8 mouse cellular contexts compared by ENCODE assay signal in the genomic region with DNA sequence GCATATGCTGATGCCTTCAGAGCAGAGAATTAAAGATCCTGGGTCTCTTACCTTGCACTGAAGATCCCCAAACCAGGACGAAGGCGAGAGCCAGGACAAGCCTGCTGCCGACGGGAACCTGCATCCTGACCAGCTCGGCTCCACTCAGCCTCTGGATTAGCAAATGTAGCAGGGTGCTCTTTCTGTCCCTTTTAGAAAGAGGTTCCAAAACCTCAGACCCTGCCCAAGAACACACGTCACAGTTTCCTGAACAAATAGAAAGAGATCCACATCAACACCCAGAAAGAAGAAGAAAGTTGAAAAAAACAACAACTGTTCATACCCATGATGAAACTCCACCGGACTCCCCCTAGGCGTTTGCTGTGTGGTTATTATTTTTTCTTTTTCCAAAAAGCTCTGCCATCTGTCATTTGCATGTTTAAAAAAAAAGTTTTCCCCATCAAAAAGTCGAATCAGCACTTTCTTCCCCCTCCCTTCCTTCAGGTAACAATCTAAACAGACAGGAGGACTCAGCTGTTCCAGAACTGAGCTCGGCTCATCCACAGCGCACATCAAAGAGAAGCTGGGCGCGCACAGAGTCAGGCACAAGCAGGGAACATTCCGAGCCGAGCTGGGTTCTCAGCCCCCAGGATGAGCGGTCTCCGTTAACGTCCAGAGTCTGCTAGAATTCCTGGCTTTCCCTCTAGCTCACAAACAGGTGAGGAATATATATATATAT. TPM values are rescaled to one million over a fixed set of nuclear protein-coding genes. Genes with fewer than 3 reads are reported as not detected.
DNase-seq lines count a peak whose midpoint lies in the region; ATAC-seq and TF ChIP-seq lines count a peak whose summit lies in the region.

No protein-coding gene starts in this region.

- no peak for TF ChIP-seq CTCF in lung, postnatal 0 days (IDR thresholded peaks at IDR 0.05)
- TF ChIP-seq CTCF in small intestine, adult 2 months (IDR thresholded peaks at IDR 0.05; ENCODE audit: extremely low read depth, insufficient read length, insufficient replicate concordance, low read depth, low read length): no peak

- TF ChIP-seq POLR2A in small intestine, adult 2 months (IDR thresholded peaks at IDR 0.05; ENCODE audit: low read depth, low read length): peak; percentile 76; the same call in 1 of the 2 replicates

- 0 out of 2 replicates have a peak, but pooled peaks have one; percentile 10 for TF ChIP-seq EP300 in lung, postnatal 0 days (IDR thresholded peaks at IDR 0.05)

- DNase-seq in cerebellum, postnatal 14 days: peak; percentile 6 to 9
- no peak for DNase-seq in cerebellum, postnatal 25 days
- DNase-seq in embryonic facial prominence, embryonic 10.5 days (ENCODE audit: low spot score): peak; percentile 48
- DNase-seq in kidney, adult 9 months: peak; percentile 77
- DNase-seq in lung, postnatal 0 days (ENCODE audit: low spot score): peak; percentile 81
- no peak for DNase-seq in left cerebral cortex, adult 9 months (ENCODE audit: low spot score in 2 of 2)

- H3K4me1 ChIP-seq in embryonic facial prominence, embryonic 10.5 days: peaks cover 9% of the 10 kb centered on the region
- H3K4me1 ChIP-seq in heart, embryonic 11.5 days (ENCODE audit: control insufficient read depth, insufficient read depth, low read length): peaks cover 3% of the 10 kb centered on the region; the same call in 1 of the 2 replicates
- no peaks in the 10 kb centered on the region for H3K4me1 ChIP-seq in lung, postnatal 0 days (ENCODE audit: insufficient read depth, low read depth, low read length)
- H3K4me1 ChIP-seq in small intestine, adult 2 months (ENCODE audit: control insufficient read depth, insufficient read depth, insufficient read length, low read length): peaks cover 11% of the 10 kb centered on the region; the same call in 1 of the 2 replicates

- no peak for ATAC-seq in heart, embryonic 11.5 days (replicated peaks; ENCODE audit: insufficient number of reproducible peaks, low FRiP score, low TSS enrichment)
- ATAC-seq in lung, postnatal 0 days: peak; percentile 31; the same call in 1 of the 2 replicates

- no peak overlapping the region for H3K27ac ChIP-seq in embryonic facial prominence, embryonic 10.5 days (replicated peaks)
- no peak overlapping the region for H3K27ac ChIP-seq in heart, embryonic 11.5 days (ENCODE audit: low read depth, low read length)
- peak overlapping the region; percentile 85 for H3K27ac ChIP-seq in lung, postnatal 0 days (ENCODE audit: low read length)
- peak overlapping the region; percentile 94 for H3K27ac ChIP-seq in small intestine, adult 2 months (ENCODE audit: insufficient read depth, low read depth, low read length)

- H3K36me3 ChIP-seq in embryonic facial prominence, embryonic 10.5 days (replicated peaks): no peaks in the 10 kb centered on the region
- no peaks in the 10 kb centered on the region for H3K36me3 ChIP-seq in heart, embryonic 11.5 days (ENCODE audit: control insufficient read depth, insufficient read depth, low read length)
- H3K36me3 ChIP-seq in lung, postnatal 0 days (ENCODE audit: insufficient read depth, low read length): no peaks in the 10 kb centered on the region
- H3K36me3 ChIP-seq in small intestine, adult 2 months (ENCODE audit: control insufficient read depth, insufficient read depth, low read length): no peaks in the 10 kb centered on the region

- H3K4me2 ChIP-seq in heart, embryonic 11.5 days: peak overlapping the region; percentile 75
- H3K4me2 ChIP-seq in lung, postnatal 0 days (replicated peaks; ENCODE audit: low read depth, low read length): peak overlapping the region; percentile 54

- H3K27me3 ChIP-seq in embryonic facial prominence, embryonic 10.5 days (replicated peaks; ENCODE audit: low read depth, poor library complexity, severe bottlenecking): peaks cover 30% of the 10 kb centered on the region
- H3K27me3 ChIP-seq in heart, embryonic 11.5 days (ENCODE audit: control insufficient read depth, insufficient read depth, low read length): no peaks in the 10 kb centered on the region
- no peaks in the 10 kb centered on the region for H3K27me3 ChIP-seq in lung, postnatal 0 days (replicated peaks; ENCODE audit: insufficient read depth, low read length)
- H3K27me3 ChIP-seq in small intestine, adult 2 months (ENCODE audit: control insufficient read depth, insufficient read depth, low read length): no peaks in the 10 kb centered on the region

- no peaks in the 10 kb centered on the region for H3K9me3 ChIP-seq in embryonic facial prominence, embryonic 10.5 days
- H3K9me3 ChIP-seq in heart, embryonic 11.5 days (replicated peaks; ENCODE audit: control insufficient read depth, low read length): no peaks in the 10 kb centered on the region
- H3K9me3 ChIP-seq in lung, postnatal 0 days (ENCODE audit: low read length): no peaks in the 10 kb centered on the region

- H3K9ac ChIP-seq in heart, embryonic 11.5 days (ENCODE audit: low read depth, low read length): no peak overlapping the region
- 0 out of 2 replicates have a peak overlapping the region, but pooled peaks have one; percentile 8 for H3K9ac ChIP-seq in lung, postnatal 0 days (replicated peaks; ENCODE audit: low read depth)

- peak overlapping the region; percentile 51 for H3K4me3 ChIP-seq in embryonic facial prominence, embryonic 10.5 days
- H3K4me3 ChIP-seq in heart, embryonic 11.5 days (ENCODE audit: low read depth, low read length): peak overlapping the region; percentile 31
- H3K4me3 ChIP-seq in lung, postnatal 0 days (ENCODE audit: low read depth, low read length): peak overlapping the region; percentile 32
- H3K4me3 ChIP-seq in small intestine, adult 2 months (ENCODE audit: low read depth, low read length): peak overlapping the region; percentile 65

- 17% methylated on average over 18 of the region's 18 CpGs for whole genome bisulfite sequencing in embryonic facial prominence, embryonic 10.5 days
- 12% methylated on average over 18 of the region's 18 CpGs for WGBS in heart, embryonic 11.5 days (ENCODE audit: insufficient replicate concordance)
- 8% methylated on average over 18 of the region's 18 CpGs for WGBS in lung, postnatal 0 days
- WGBS in small intestine, adult 2 months: 12% methylated on average over 18 of the region's 18 CpGs

RNA-seq across cellular contexts. Expression of a gene that starts 19.5 kb away (rescaled TPM):
- 2.0 and 3.3 TPM in 2 replicates for polyA plus RNA-seq in embryonic facial prominence, embryonic 10.5 days (2016; fragmentation: Nextera tagmentation; extraction: Ambion mirVana)
- polyA plus RNA-seq in heart, embryonic 11.5 days (2014; fragmentation: Nextera tagmentation; extraction: Ambion mirVana): 6.7 and 9.1 TPM in 2 replicates
- polyA plus RNA-seq in lung, postnatal 0 days (2015; fragmentation: Nextera tagmentation; extraction: Ambion mirVana): 215 and 245 TPM in 2 replicates
- polyA plus RNA-seq in small intestine, adult 2 months (2012; rRNA removed): 6.5 and 8.2 TPM in 2 replicates

RNA-seq across cellular contexts. Expression of a gene that starts 21.1 kb away (rescaled TPM):
- polyA plus RNA-seq in embryonic facial prominence, embryonic 10.5 days (2016; fragmentation: Nextera tagmentation; extraction: Ambion mirVana): 83.2 and 84.7 TPM in 2 replicates
- 72.8 and 84.5 TPM in 2 replicates for polyA plus RNA-seq in heart, embryonic 11.5 days (2014; fragmentation: Nextera tagmentation; extraction: Ambion mirVana)
- polyA plus RNA-seq in lung, postnatal 0 days (2015; fragmentation: Nextera tagmentation; extraction: Ambion mirVana): 62.7 and 68.7 TPM in 2 replicates
- polyA plus RNA-seq in small intestine, adult 2 months (2012; rRNA removed): 1.3 and 3.2 TPM in 2 replicates

RNA-seq across cellular contexts. Expression of a gene that starts 58.2 kb away (rescaled TPM):
- polyA plus RNA-seq in embryonic facial prominence, embryonic 10.5 days (2016; fragmentation: Nextera tagmentation; extraction: Ambion mirVana): 28.5 and 32.4 TPM in 2 replicates
- polyA plus RNA-seq in heart, embryonic 11.5 days (2014; fragmentation: Nextera tagmentation; extraction: Ambion mirVana): 31.9 and 32.5 TPM in 2 replicates
- polyA plus RNA-seq in lung, postnatal 0 days (2015; fragmentation: Nextera tagmentation; extraction: Ambion mirVana): 9.6 and 9.8 TPM in 2 replicates
- 8.4 and 10.9 TPM in 2 replicates for polyA plus RNA-seq in small intestine, adult 2 months (2012; rRNA removed)

RNA-seq across cellular contexts. Expression of a gene that starts 58.5 kb away (rescaled TPM):
- 0.90 and 1.2 TPM in 2 replicates for polyA plus RNA-seq in embryonic facial prominence, embryonic 10.5 days (2016; fragmentation: Nextera tagmentation; extraction: Ambion mirVana)
- polyA plus RNA-seq in heart, embryonic 11.5 days (2014; fragmentation: Nextera tagmentation; extraction: Ambion mirVana): 0.54 and 1.0 TPM in 2 replicates
- polyA plus RNA-seq in lung, postnatal 0 days (2015; fragmentation: Nextera tagmentation; extraction: Ambion mirVana): 0.29 and 0.49 TPM in 2 replicates
- 0.05 TPM in 1 of 2 replicates, not detected in the other for polyA plus RNA-seq in small intestine, adult 2 months (2012; rRNA removed)

Comparison
In these comparisons a context has a peak if more than half of its experiments do, and no peak if none do; other contexts are left out.
1. DNase-seq: peak in cerebellum, postnatal 14 days (2 of 2), embryonic facial prominence, embryonic 10.5 days (single experiment), kidney, adult 9 months (single experiment) and lung, postnatal 0 days (single experiment); none in cerebellum, postnatal 25 days (0 of 2) and left cerebral cortex, adult 9 months (0 of 2).
2. H3K27ac ChIP-seq: peak in lung, postnatal 0 days (single experiment) and small intestine, adult 2 months (single experiment); none in embryonic facial prominence, embryonic 10.5 days (single experiment) and heart, embryonic 11.5 days (single experiment).
3. RNA of a gene that starts 19.5 kb away (polyA plus RNA-seq): 215 to 245 TPM in lung, postnatal 0 days; 6.5 to 8.2 TPM in small intestine, adult 2 months, 6.7 to 9.1 TPM in heart, embryonic 11.5 days and 2.0 to 3.3 TPM in embryonic facial prominence, embryonic 10.5 days; every median in the first group is over 10 times any median in the second.
4. RNA of a gene that starts 21.1 kb away (polyA plus RNA-seq): 83.2 to 84.7 TPM in embryonic facial prominence, embryonic 10.5 days, 72.8 to 84.5 TPM in heart, embryonic 11.5 days and 62.7 to 68.7 TPM in lung, postnatal 0 days; 1.3 to 3.2 TPM in small intestine, adult 2 months; every median in the first group is over 10 times any median in the second.
5. Peak in every context shown above with its lines, with median percentiles within 50 percentile points of each other: H3K4me3 ChIP-seq.